In genomic region chrX:10770575-10770974, GRCm38 (mm10) we compare ENCODE assay signal across 17 mouse cellular contexts.
"Had no signal": no experiment of that assay in that cellular context is flagged by ENCODE, and none has a peak within 500 bp of the region (broad histone marks: within the 10 kb centered on the region; RNA-seq: fewer than 3 reads in every experiment).

No protein-coding gene starts in this region.

- H3K4me3 ChIP-seq: kidney, embryonic 15.5 days; layer of hippocampus, adult 2 months; limb, embryonic 10.5 days; limb, embryonic 13.5 days; megakaryocyte, embryonic 14.5 days had no signal

- H3K4me1 ChIP-seq: kidney, embryonic 15.5 days; limb, embryonic 10.5 days had no signal

- ATAC-seq: liver, postnatal 0 days; lung, postnatal 0 days had no signal

- DNase-seq: kidney, adult 18-20 months; kidney, postnatal 10 days; layer of hippocampus, adult 9-11 months; liver; liver, postnatal 0 days; lung, embryonic 14.5 days; midbrain, embryonic 14.5 days; thymus, adult 2 months; thymus, postnatal 14 days had no signal

- H3K27ac ChIP-seq: kidney, embryonic 15.5 days; layer of hippocampus, adult 2 months; limb, embryonic 10.5 days; limb, embryonic 13.5 days; liver, embryonic 14.5 days; stomach, postnatal 0 days had no signal
